Mouse (Mus musculus) spleen, postnatal 4 days (tissue): ENCODE data around the gene Cops4.

Source experiments
- DNase-seq, 2 experiments: peaks; one replicate each; pipeline ENCODE4 v3.0.0; 2022; ENCODE audit warnings: low spot score in 2 of 2

Cops4 gene

DNA sequence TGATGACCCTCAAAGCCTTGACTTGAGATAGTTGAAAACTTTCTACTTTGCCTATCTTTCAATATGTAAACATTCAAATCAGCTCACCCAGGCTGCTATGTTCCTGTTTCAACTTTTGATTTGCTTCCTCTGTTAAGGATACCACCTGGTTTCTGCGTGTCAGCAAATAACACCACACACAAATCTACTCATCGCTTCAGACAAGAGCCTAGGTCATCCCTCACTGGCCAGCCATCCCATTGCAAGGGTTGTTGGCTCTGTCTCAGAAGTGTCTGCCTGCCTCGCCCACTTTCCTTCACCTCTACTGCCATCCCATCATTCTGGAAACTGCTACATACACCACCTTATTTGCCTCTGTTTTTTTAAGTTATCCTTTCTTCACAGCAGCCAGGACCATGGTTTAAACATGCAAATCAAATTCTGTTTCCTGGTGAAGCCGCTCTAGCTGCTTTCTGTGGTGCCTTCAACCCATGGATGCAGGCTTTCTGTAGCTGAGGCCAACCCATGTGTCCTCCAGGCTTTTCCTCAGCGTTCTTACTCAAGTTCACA, 60.8 kb downstream of the Cops4 start:
- DNase-seq = no peak

DNA sequence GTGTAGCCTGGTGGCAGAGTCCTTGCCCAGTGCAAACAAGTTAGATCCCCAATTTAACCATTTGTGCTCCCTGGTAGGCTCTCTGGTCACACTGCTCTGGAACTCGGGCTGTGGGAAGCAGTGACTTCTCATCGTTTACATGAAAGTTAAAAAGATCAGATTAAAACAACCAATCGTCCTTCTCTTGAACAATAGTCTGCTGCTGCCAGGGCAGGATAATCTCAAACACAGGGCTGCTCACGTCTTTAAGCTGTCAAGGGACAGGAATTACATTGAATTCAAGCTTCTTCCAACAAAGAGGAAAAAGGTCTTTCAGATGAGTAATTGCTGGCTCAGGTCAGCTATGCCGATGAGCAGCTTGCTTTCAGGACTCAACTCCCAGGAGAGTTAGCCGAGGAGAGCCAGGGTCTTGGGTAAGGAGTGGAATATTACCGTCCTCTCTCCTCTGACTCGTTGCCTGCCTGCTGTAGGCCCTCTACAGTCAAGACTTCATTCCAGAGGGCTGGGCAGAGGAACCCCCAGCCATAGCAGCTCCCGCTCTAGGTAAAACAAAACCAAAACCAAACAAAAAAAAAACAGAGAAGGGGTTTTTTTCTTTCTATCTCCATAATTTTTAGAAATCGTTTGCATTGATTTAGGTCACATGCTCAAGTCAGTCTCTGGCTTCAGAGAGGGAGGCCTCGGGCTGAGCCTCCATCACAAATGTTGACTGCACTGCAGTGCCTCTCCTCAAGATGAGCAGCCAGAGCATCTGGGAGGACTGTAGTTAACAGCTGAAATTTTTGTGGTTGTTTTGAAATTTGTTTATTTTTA, 63.7 kb downstream of the Cops4 start:
- no peak for DNase-seq

DNA sequence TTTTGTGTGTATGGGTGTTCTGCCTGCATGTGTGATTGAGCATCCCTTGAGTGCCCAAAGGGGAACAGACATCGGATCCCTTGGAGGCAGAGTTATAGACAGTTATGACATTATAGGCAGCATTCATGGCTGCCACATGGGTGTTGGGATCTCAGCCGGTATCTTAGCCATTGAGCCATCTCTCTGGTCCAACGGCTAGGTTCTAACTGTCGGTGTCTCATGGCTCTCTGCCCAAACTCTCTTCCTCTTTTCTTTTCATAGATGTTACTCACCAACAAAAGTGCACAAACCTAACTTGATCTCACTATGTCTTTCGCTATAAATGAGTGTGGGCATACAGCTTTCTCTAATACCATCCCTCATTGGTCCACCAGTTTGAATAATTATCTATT, 64.3 kb downstream of the Cops4 start:
- no peak for DNase-seq

DNA sequence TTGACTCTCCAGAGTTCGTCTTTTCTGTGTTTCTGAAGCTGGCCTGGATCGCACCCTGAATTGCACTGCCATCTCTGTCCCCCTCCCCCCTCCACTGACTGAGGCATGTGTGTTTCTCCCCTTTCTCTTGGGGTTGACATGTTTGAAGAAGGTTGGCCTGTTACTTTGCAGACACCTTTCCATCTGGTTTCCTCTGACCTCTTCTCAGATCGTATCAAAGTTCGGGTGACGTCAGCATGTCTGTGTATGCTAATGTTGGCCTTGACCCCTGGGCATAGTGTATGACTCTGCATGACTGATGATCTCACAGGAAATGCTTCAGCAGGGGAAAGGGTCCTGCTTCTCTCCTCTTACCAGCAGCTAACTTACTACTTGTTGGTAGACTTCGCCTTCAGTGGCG, 65.0 kb downstream of the Cops4 start:
- DNase-seq = no peak

DNA sequence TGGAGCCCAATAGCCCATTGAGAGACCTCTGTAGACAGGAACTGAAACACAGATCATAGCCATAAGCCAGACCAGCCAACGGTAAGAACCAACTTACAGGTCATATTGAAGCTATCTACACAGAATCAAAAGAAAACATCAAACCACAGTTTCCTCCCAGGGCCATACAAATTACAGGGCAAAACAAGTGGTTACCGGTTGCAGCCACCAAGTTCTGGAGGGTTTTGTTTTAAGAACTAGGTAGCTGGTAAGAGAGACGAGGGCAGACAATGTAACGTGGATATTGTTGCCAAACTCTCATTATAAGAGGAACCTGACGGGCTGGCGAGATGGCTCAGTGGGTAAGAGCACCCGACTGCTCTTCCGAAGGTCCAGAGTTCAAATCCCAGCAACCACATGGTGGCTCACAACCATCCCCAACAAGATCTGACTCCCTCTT, 67.1 kb downstream of the Cops4 start:
- DNase-seq = no peak

DNA sequence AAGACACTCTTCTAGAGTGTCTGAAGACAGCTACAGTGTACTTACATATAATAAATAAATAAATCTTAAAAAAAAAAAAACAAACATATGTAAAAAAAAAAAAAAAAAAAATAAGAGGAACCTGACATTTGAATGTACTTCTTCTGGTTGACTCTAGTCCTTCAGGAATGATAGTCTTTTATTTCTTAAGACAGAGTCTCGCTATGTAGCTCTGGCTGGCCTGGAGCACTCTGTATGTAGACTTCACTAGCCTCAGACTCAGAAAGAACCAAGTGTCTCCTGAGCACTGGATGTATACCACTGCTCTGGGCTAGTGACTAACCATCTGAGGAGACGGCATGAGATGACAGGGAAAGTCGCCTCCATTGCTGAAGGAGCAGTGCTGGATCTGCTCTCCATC, 67.5 kb downstream of the Cops4 start:
- no peak for DNase-seq

DNA sequence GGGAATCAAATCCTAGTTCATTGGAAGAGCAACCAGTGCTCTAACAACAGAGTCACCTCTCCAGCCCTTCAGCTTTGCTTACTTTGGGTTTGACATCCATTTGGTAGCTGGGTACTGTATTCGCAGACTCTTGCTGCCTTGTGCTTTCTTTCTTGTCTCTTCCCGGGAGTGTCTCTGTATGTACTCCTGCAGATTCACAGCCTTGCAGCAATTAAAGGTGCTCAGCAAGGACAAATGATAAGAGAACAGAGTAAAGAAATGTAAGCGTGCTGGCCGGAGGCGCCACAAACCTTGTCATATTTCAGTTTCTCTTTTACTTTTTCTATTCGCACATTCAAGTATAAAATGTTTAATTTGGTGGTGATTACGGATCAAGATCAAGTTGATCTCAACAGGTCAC, 69.0 kb downstream of the Cops4 start:
- DNase-seq = no peak

DNA sequence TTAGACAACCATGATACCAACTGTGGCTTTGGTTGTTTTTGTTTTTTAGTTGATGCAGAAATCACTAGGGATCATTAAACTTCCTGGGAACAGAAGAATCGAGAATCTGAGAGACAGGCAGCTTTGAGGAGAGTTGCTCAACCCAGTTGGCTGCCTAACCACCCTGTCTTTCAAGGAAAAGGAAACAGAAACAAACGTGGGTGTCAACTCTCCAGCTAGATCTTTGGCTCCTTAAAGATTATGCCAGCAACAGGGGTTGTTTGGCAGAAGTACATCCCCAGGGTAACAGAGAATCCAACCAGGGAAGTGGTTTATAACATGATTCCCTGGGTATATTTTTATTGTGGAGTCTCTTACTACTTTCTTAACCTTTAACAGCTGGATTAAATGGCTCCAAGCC, 69.5 kb downstream of the Cops4 start:
- no peak for DNase-seq

DNA sequence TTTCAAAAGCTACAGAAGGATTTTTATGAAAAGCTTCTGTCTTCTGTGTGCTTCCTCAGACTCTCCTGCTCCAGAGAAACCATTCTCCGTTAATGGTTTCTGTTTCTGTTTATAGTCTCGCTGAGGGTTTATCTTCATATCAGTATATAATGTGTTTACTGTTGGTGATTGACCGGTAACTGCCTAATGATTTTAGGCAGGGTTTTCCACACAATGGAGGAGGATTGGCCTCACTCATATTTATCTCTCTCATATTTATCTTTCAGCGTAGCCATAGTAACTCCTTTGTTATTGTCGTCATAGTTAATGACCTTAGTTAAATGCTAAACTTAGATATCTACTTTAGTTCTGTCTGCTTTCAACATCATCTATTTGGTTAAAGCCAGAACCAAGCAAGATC, 72.4 kb downstream of the Cops4 start:
- no peak for DNase-seq

DNA sequence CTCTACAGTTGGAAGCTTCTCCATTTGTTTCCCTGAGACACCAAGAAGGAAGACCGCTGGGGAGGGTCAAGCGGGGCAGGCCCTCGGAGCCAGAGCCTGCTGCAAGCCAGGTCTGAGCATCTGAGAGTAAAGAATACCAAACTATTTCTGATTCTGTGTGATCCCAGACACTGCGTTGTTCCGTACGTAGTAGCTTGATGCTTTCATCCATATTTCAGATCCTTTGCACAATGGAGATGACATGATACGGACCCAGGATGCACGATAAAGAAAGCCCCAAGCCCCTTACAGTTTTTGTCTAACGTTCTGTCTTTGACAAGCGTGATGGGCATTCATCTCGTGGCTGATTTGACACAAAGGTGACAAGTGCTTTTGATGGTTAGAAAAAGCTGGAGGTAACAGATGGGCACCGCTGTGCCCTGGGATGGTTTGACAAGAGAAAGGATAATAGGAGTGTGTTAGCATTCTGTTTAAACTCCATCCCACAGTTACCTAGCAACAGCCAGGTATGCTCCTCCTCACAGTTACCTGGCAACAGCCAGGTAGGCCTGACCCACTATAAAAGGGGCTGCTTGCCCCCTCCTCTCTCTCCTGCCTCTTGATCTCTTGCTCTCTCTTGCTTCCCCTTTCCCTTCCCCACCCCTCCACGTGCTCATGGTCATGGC, 76.8 kb downstream of the Cops4 start:
- DNase-seq = no peak

DNA sequence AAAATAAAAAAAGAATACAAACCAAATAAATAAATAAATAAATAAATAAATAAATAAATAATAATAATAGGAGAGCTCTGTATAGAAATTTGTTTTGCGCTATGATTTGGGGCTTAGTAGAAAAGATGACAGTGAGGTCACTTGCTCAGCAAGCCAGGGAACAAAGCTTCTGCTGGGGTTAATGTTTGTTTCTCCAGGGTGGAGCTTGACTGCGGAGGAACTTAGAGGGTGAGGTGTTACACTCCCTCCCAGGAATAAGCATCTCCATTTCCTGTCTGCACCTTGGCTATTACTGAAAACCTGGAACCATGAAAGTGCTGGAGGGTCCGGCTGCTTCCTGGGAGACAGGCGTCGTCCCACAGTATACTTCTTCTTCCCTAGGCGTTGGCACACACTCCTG, 77.9 kb downstream of the Cops4 start:
- DNase-seq = no peak
